Mouse (Mus musculus) embryonic fibroblast, embryonic 13.5 days (primary cell): ENCODE measurements around the gene Gm4491. TPM values are rescaled to one million over a fixed set of nuclear protein-coding genes. Genes with fewer than 3 reads are reported as not detected.
"Not testable (repeated sequence)": the region's sequence is repeated elsewhere in the genome, so short reads cannot be mapped to it uniquely, and the experiment has no call there.

Source experiments
- H3K27ac ChIP-seq: 2 replicates; pipeline ENCODE4 v1.5.1; 2012; ENCODE audit warnings: low read length, control low read depth, inconsistent platforms; ENCODE audit not compliant: insufficient read depth
- H3K4me1 ChIP-seq: 2 replicates; pipeline ENCODE4 v1.6.1; 2011; ENCODE audit warnings: low read length; ENCODE audit not compliant: control insufficient read depth, insufficient read depth
- H3K4me3 ChIP-seq: 2 replicates; pipeline ENCODE4 v1.5.1; 2011; ENCODE audit warnings: mild to moderate bottlenecking, control low read depth, low read length; ENCODE audit not compliant: insufficient read depth
- CTCF ChIP-seq: IDR thresholded peaks from 2 replicates; pipeline ENCODE4 v1.5.1; 2011; ENCODE audit warnings: mild to moderate bottlenecking, control low read depth, low read length, moderate library complexity, borderline replicate concordance; ENCODE audit not compliant: insufficient read depth
- POLR2A ChIP-seq: IDR thresholded peaks from 2 replicates; pipeline ENCODE4 v1.6.1; 2011; ENCODE audit warnings: low read depth, mild to moderate bottlenecking, control low read depth, low read length, moderate library complexity
- polyA plus RNA-seq: library from polyadenylated mRNA; stranded (reverse); fragments of >200 nt; gene quantifications from 2 replicates; pipeline ENCODE4 v1.2.4, GENCODE M21; 2011; ENCODE audit warnings: low read depth; ENCODE audit not compliant: missing spikeins, insufficient read length

Gene Gm4491
- polyA plus RNA-seq, 1 experiment = not detected

GRCm38 (mm10) chr14:57089107-57089506, 26.6 kb downstream of the Gm4491 start:
- H3K4me3 ChIP-seq = no peak overlapping the region
- TF ChIP-seq POLR2A (no peak), CTCF (no peak)
- no peak overlapping the region for H3K27ac ChIP-seq

DNA sequence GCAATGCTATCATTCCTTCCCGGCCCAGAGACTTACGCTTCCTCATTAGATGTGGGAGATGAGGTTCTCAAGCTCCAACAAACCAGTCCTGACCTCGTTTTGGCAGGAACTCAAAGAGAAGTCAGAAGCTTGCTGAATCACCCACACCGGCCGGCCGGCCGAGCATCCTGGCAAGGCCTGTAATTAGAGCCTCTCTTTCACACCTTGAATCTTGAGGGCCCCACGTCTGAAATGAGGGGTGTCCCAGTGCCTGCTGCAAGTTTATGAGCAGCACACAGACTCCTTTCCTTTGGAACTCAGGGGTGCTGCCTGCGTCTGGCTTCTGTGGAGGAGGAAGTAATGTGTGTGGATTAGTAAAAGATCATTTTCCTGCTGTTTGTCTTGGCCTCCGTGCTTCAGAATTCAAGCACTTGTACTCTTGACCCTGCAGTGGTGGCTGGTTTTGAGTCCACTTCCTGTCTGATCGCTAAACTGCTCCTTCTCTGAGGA, 31.5 kb downstream of the Gm4491 start:
- Histone ChIP-seq H3K4me1 (peaks cover 14% of the 10 kb centered on the region), H3K4me3 (no peak overlapping the region), H3K27ac (no peak overlapping the region)
- TF ChIP-seq POLR2A (no peak), CTCF (no peak)

More at GRCm38 (mm10) chr14:57089107-57089506, 26.6 kb downstream of the Gm4491 start:
- peaks cover 10% of the 10 kb centered on the region; the same call in 1 of the 2 replicates for H3K4me1 ChIP-seq

DNA sequence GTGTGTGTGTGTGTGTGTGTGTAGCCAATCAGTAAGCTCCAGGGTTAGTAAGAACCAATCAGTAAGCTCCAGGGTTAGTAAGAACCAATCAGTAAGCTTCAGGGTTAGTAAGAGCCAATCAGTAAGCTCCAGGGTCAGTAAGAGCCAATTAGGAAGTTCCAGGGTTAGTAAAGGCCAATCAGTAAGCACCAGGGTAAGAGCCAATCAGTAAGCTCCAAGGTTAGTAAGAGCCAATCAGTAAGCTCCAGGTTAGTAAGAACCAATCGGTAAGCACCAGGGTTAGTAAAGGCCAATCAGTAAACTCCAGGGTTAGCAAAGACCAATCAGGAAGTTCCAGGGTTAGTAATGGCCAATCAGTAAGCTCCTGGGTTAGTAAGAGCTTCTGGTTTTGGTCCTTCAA, 32.8 kb downstream of the Gm4491 start:
- Histone ChIP-seq H3K27ac (no peak overlapping the region), H3K4me3 (no peak overlapping the region), H3K4me1 (peaks cover 14% of the 10 kb centered on the region)
- TF ChIP-seq CTCF (no peak), POLR2A (no peak)

GRCm38 (mm10) chr14:57075537-57075936, 40.1 kb downstream of the Gm4491 start:
- Histone ChIP-seq H3K4me1 (no peaks in the 10 kb centered on the region), H3K4me3 (no peak overlapping the region), H3K27ac (no peak overlapping the region)
- TF ChIP-seq POLR2A (no peak), CTCF (no peak)

DNA sequence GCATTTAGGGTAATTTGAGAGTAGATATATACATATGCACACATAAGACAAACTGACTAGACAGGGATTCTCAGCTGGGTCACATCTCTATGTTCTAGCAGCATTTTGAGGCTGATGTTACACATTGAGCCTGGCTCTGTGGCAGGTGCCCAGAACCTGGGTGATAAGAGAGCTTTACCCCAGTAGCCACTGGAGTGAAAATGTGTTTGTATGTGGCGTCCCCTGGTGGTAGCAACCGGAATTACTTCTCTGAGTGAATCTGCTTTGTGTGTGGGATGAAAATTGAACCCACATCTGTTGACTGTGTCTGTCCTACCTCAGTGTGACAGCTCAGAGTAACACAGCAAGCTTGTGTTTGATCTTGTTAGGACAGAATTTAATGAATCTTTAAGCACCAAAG, 45.8 kb downstream of the Gm4491 start:
- H3K4me1 ChIP-seq, H3K27ac ChIP-seq, H3K4me3 ChIP-seq: not testable (repeated sequence)

- TF ChIP-seq CTCF = no peak
- TF ChIP-seq POLR2A = no peak
- Histone ChIP-seq H3K27ac (no peak overlapping the region), H3K4me3 (no peak overlapping the region), H3K4me1 (no peaks in the 10 kb centered on the region)
These were observed 49.6 kb downstream of the Gm4491 start for GRCm38 (mm10) chr14:57066053-57066452.

Other genes with a start within 250 kb of the Gm4491 start
- 103 and 104 TPM in 2 replicates for gene Zmym2, start 229.2 kb downstream of the Gm4491 start, polyA plus RNA-seq
- gene Gja3, start 57.8 kb downstream of the Gm4491 start, polyA plus RNA-seq = 0.37 and 0.47 TPM in 2 replicates
- 78.3 and 91.7 TPM in 2 replicates for gene Gjb2, start 11.2 kb downstream of the Gm4491 start, polyA plus RNA-seq
- 0.35 TPM in 1 of 2 replicates, not detected in the other for gene Gjb6, start 17.7 kb upstream of the Gm4491 start, polyA plus RNA-seq